Mouse (Mus musculus) layer of hippocampus, postnatal 36 days (tissue): ENCODE data around the gene Olfr1426. TPM values are rescaled to one million over a fixed set of nuclear protein-coding genes. Genes with fewer than 3 reads are reported as not detected.
"Not testable (repeated sequence)": the region's sequence is repeated elsewhere in the genome, so short reads cannot be mapped to it uniquely, and the experiment has no call there.

Source experiments
- DNase-seq, 2 experiments: peaks; one replicate each; pipeline ENCODE4 v3.0.0; 2022
- total RNA-seq, 2 experiments: library from RNA; stranded (reverse); gene quantifications; 2 replicates each; pipeline ENCODE4 v1.2.3; 2021

Olfr1426 gene
- total RNA-seq = not detected

- DNase-seq = no peak
These were observed at the start of gene Olfr1426 for GRCm38 (mm10) chr19:12091913-12092312. TSS of gene Olfr1426 (minus strand) at chr19:12092013.

- peak in 1 of 2 experiments; percentile 12 for DNase-seq
These were observed 42.5 kb upstream of the Olfr1426 start for GRCm38 (mm10) chr19:12134289-12134688.

- DNase-seq = no peak
These were observed 31.3 kb upstream of the Olfr1426 start, which contains the start of gene Olfr76 for GRCm38 (mm10) chr19:12123103-12123502. TSS of gene Olfr76 (minus strand) at chr19:12123203.

- no peak for DNase-seq
These were observed 24.7 kb upstream of the Olfr1426 start for GRCm38 (mm10) chr19:12116464-12116863.

- DNase-seq = no peak
These were observed 24.0 kb upstream of the Olfr1426 start, which contains the start of gene Olfr1428 for GRCm38 (mm10) chr19:12115797-12116196. TSS of gene Olfr1428 (minus strand) at chr19:12115897.

- no peak for DNase-seq
These were observed 22.0 kb upstream of the Olfr1426 start for GRCm38 (mm10) chr19:12113807-12114206.

- no peak for DNase-seq
These were observed 12.7 kb upstream of the Olfr1426 start for GRCm38 (mm10) chr19:12104541-12104940.

- DNase-seq = no peak
These were observed 11.4 kb upstream of the Olfr1426 start, which contains the start of gene Olfr1427 for GRCm38 (mm10) chr19:12103234-12103633. TSS of gene Olfr1427 (minus strand) at chr19:12103334.

- DNase-seq = not testable (repeated sequence)
These were observed 14.2 kb downstream of the Olfr1426 start, which contains the start of gene Olfr1425 for GRCm38 (mm10) chr19:12077631-12078030. TSS of gene Olfr1425 (minus strand) at chr19:12077731.

- DNase-seq = not testable (repeated sequence)
These were observed 22.3 kb downstream of the Olfr1426 start for GRCm38 (mm10) chr19:12069546-12069945.

GRCm38 (mm10) chr19:12067806-12068205 lies 24.0 kb downstream of the Olfr1426 start:
- not testable (repeated sequence) for DNase-seq

- DNase-seq = not testable (repeated sequence)
These were observed 29.2 kb downstream of the Olfr1426 start, which contains the start of gene Olfr1424 for GRCm38 (mm10) chr19:12062582-12062981. TSS of gene Olfr1424 (minus strand) at chr19:12062682.

GRCm38 (mm10) chr19:12043163-12043562 lies 48.6 kb downstream of the Olfr1426 start:
- no peak for DNase-seq

GRCm38 (mm10) chr19:12041217-12041616 lies 50.6 kb downstream of the Olfr1426 start, which contains the start of gene Olfr1423:
TSS of gene Olfr1423 (minus strand) at chr19:12041317.
- DNase-seq = no peak

- DNase-seq = no peak
These were observed 54.1 kb downstream of the Olfr1426 start for GRCm38 (mm10) chr19:12037727-12038126.

Other genes starting within 250 kb of the Olfr1426 start
- gene Olfr1418, start 230.9 kb downstream of the Olfr1426 start, total RNA-seq = not detected
- gene Olfr1419, start 216.9 kb downstream of the Olfr1426 start, total RNA-seq = not detected
- gene Olfr1420, start 205.4 kb downstream of the Olfr1426 start, total RNA-seq = not detected
- gene Patl1, start 179.6 kb downstream of the Olfr1426 start, total RNA-seq = 10 to 100 TPM; 19.8 to 24.8 TPM
- gene Osbp, start 126.1 kb downstream of the Olfr1426 start, total RNA-seq = 10 to 100 TPM; 51.1 to 52.3 TPM
- not detected for gene Olfr1423, start 50.7 kb downstream of the Olfr1426 start, total RNA-seq
- not detected for gene Olfr1424, start 29.3 kb downstream of the Olfr1426 start, total RNA-seq
- gene Olfr1425, start 14.3 kb downstream of the Olfr1426 start, total RNA-seq = not detected
- not detected for gene Olfr1427, start 11.3 kb upstream of the Olfr1426 start, total RNA-seq
- not detected for gene Olfr1428, start 23.9 kb upstream of the Olfr1426 start, total RNA-seq
- not detected for gene Olfr76, start 31.2 kb upstream of the Olfr1426 start, total RNA-seq
- gene Olfr1555-ps1, start 78.1 kb upstream of the Olfr1426 start, total RNA-seq = not detected
- not detected for gene Olfr1431, start 108.6 kb upstream of the Olfr1426 start, total RNA-seq
- gene Olfr1432, start 140.6 kb upstream of the Olfr1426 start, total RNA-seq = not detected
- not detected for gene Olfr262, start 149.6 kb upstream of the Olfr1426 start, total RNA-seq
- gene Olfr235, start 169.0 kb upstream of the Olfr1426 start, total RNA-seq = not detected
- gene Olfr1434, start 187.8 kb upstream of the Olfr1426 start, total RNA-seq = not detected
- gene Olfr1436, start 207.1 kb upstream of the Olfr1426 start, total RNA-seq = not detected
- not detected for gene Olfr1437, start 233.1 kb upstream of the Olfr1426 start, total RNA-seq
- gene Olfr1438-ps1, start 243.9 kb upstream of the Olfr1426 start, total RNA-seq = not detected